Mouse (Mus musculus) heart, postnatal 0 days (tissue): Measurements from ENCODE around the gene Erbb2.

Experiments
- CTCF ChIP-seq: IDR thresholded peaks from 2 replicates; pipeline ENCODE4 v1.5.1; 2016; ENCODE audit warnings: antibody characterized with exemption, control low read depth, low read depth
- EP300 ChIP-seq: IDR thresholded peaks from 2 replicates; pipeline ENCODE4 v1.6.1; 2016; ENCODE audit warnings: antibody characterized with exemption, low read depth

GRCm38 (mm10) chr11:98479026-98479939, 67.0 kb downstream of the Erbb2 start:
- TF ChIP-seq CTCF (no peak), EP300 (no peak)
